ENCODE assay signal across 25 mouse cellular contexts in genomic region chr9:107003187-107003586, GRCm38 (mm10).
A peak's percentile ranks its signal among the peaks of the same experiment; 100 is the strongest.
DNase-seq lines count a peak whose midpoint lies in the region; ATAC-seq and TF ChIP-seq lines count a peak whose summit lies in the region.
"Had no signal": no experiment of that assay in that cellular context is flagged by ENCODE, and none has a peak within 500 bp of the region (broad histone marks: within the 10 kb centered on the region; RNA-seq: fewer than 3 reads in every experiment).

No protein-coding gene starts in this region.

- H3K4me1 ChIP-seq in forebrain, postnatal 0 days (ENCODE audit: insufficient read depth) = no peaks in the 10 kb centered on the region
- H3K4me1 ChIP-seq in forebrain, embryonic 11.5 days (replicated peaks; ENCODE audit: control insufficient read depth, insufficient read depth, low read length) = no peaks in the 10 kb centered on the region
- H3K4me1 ChIP-seq: embryonic facial prominence, embryonic 12.5 days; embryonic facial prominence, embryonic 15.5 days; forebrain, embryonic 12.5 days; forebrain, embryonic 15.5 days; heart, embryonic 10.5 days; heart, embryonic 13.5 days had no signal

- no peak overlapping the region for H3K4me2 ChIP-seq in forebrain, postnatal 0 days (ENCODE audit: low read depth)
- no peak overlapping the region for H3K4me2 ChIP-seq in forebrain, embryonic 11.5 days (ENCODE audit: low read depth, low read length, severe bottlenecking)
- H3K4me2 ChIP-seq: embryonic facial prominence, embryonic 12.5 days; embryonic facial prominence, embryonic 15.5 days; forebrain, embryonic 12.5 days; forebrain, embryonic 15.5 days; heart, embryonic 13.5 days; hindbrain, embryonic 14.5 days had no signal

- H3K4me3 ChIP-seq in forebrain, postnatal 0 days (ENCODE audit: low read depth, low read length) = no peak overlapping the region
- H3K4me3 ChIP-seq in forebrain, embryonic 11.5 days (ENCODE audit: low read depth, low read length) = no peak overlapping the region
- H3K4me3 ChIP-seq: embryonic facial prominence, embryonic 12.5 days; embryonic facial prominence, embryonic 15.5 days; forebrain, embryonic 12.5 days; forebrain, embryonic 15.5 days; heart, adult 2 months; heart, embryonic 10.5 days; heart, embryonic 13.5 days had no signal

- peak; percentile 69 for ATAC-seq in forebrain, postnatal 0 days
- ATAC-seq in forebrain, embryonic 11.5 days (replicated peaks; ENCODE audit: low FRiP score) = no peak
- ATAC-seq: CD4-positive, CD25-positive, alpha-beta regulatory T cell, adult 4 months; forebrain, embryonic 15.5 days; hindbrain, postnatal 0 days; inflammation-experienced regulatory T-cells, adult 6 months; intestine, embryonic 16.5 days had no signal

- no peak overlapping the region for H3K9ac ChIP-seq in forebrain, postnatal 0 days
- no peak overlapping the region for H3K9ac ChIP-seq in forebrain, embryonic 11.5 days (ENCODE audit: low read length)
- H3K9ac ChIP-seq: embryonic facial prominence, embryonic 12.5 days; embryonic facial prominence, embryonic 15.5 days; forebrain, embryonic 12.5 days; forebrain, embryonic 15.5 days; heart, embryonic 13.5 days; hindbrain, embryonic 14.5 days had no signal

- no peaks in the 10 kb centered on the region for H3K9me3 ChIP-seq in forebrain, postnatal 0 days (ENCODE audit: low read length)
- no peaks in the 10 kb centered on the region for H3K9me3 ChIP-seq in forebrain, embryonic 11.5 days (ENCODE audit: control insufficient read depth, low read length)
- H3K9me3 ChIP-seq: embryonic facial prominence, embryonic 12.5 days; embryonic facial prominence, embryonic 15.5 days; forebrain, embryonic 12.5 days; forebrain, embryonic 15.5 days; heart, embryonic 10.5 days; heart, embryonic 13.5 days had no signal

- TF ChIP-seq CTCF in forebrain, postnatal 0 days (IDR thresholded peaks at IDR 0.05; ENCODE audit: low read depth) = no peak

- H3K27me3 ChIP-seq in forebrain, postnatal 0 days (ENCODE audit: insufficient read depth, low read length) = no peaks in the 10 kb centered on the region
- no peaks in the 10 kb centered on the region for H3K27me3 ChIP-seq in forebrain, embryonic 11.5 days (ENCODE audit: control insufficient read depth, insufficient read depth, low read length)
- H3K27me3 ChIP-seq: embryonic facial prominence, embryonic 12.5 days; embryonic facial prominence, embryonic 15.5 days; forebrain, embryonic 12.5 days; forebrain, embryonic 15.5 days; heart, embryonic 13.5 days had no signal

- WGBS in forebrain, postnatal 0 days = 71% methylated on average over 2 of the region's 2 CpGs
- 91% methylated on average over 2 of the region's 2 CpGs for WGBS in forebrain, embryonic 11.5 days

- peak; percentile 40 for DNase-seq in forebrain, postnatal 0 days
- no peak for DNase-seq in forebrain, embryonic 11.5 days (ENCODE audit: low spot score)
- DNase-seq in lung, postnatal 36 days = peak; percentile 5
- no peak for DNase-seq in lung, postnatal 14 days
- DNase-seq in brain, adult 2 months (ENCODE audit: low read depth, low spot score) = peak; percentile 40
- no peak for DNase-seq in urinary bladder, postnatal 4 days (ENCODE audit: low spot score in 2 of 2)
- DNase-seq: adrenal gland, postnatal 25 days; cerebellum, adult 11 months; cerebellum, adult 2 months; cerebellum, adult 9-11 months; cerebellum, postnatal 25 days; gastrocnemius, postnatal 25 days; heart, adult 2 months; heart, postnatal 4 days had no signal

- H3K36me3 ChIP-seq in forebrain, postnatal 0 days (ENCODE audit: insufficient read depth) = 0 out of 2 replicates have a peak, but pooled peaks cover 5% of the 10 kb centered on the region
- H3K36me3 ChIP-seq in forebrain, embryonic 11.5 days (ENCODE audit: control insufficient read depth, insufficient read depth, low read length) = no peaks in the 10 kb centered on the region
- H3K36me3 ChIP-seq: embryonic facial prominence, embryonic 12.5 days; embryonic facial prominence, embryonic 15.5 days; forebrain, embryonic 12.5 days; forebrain, embryonic 15.5 days; heart, embryonic 10.5 days; heart, embryonic 13.5 days had no signal

- no peak overlapping the region for H3K27ac ChIP-seq in forebrain, postnatal 0 days (ENCODE audit: low read depth, low read length)
- H3K27ac ChIP-seq in forebrain, embryonic 11.5 days (ENCODE audit: low read depth, low read length) = no peak overlapping the region
- H3K27ac ChIP-seq: embryonic facial prominence, embryonic 12.5 days; embryonic facial prominence, embryonic 15.5 days; forebrain, embryonic 12.5 days; forebrain, embryonic 15.5 days; heart, adult 2 months; heart, embryonic 10.5 days; heart, embryonic 13.5 days; hindbrain, embryonic 14.5 days; hindbrain, postnatal 0 days had no signal

Comparison
In these comparisons a context has a peak if more than half of its experiments do, and no peak if none do; other contexts are left out.
1. DNase-seq: peak in forebrain, postnatal 0 days (single experiment), lung, postnatal 36 days (single experiment) and brain, adult 2 months (single experiment); none in forebrain, embryonic 11.5 days (single experiment), lung, postnatal 14 days (single experiment) and urinary bladder, postnatal 4 days (0 of 2).